Comparison of ENCODE assay signal across 8 mouse cellular contexts in the genomic region with DNA sequence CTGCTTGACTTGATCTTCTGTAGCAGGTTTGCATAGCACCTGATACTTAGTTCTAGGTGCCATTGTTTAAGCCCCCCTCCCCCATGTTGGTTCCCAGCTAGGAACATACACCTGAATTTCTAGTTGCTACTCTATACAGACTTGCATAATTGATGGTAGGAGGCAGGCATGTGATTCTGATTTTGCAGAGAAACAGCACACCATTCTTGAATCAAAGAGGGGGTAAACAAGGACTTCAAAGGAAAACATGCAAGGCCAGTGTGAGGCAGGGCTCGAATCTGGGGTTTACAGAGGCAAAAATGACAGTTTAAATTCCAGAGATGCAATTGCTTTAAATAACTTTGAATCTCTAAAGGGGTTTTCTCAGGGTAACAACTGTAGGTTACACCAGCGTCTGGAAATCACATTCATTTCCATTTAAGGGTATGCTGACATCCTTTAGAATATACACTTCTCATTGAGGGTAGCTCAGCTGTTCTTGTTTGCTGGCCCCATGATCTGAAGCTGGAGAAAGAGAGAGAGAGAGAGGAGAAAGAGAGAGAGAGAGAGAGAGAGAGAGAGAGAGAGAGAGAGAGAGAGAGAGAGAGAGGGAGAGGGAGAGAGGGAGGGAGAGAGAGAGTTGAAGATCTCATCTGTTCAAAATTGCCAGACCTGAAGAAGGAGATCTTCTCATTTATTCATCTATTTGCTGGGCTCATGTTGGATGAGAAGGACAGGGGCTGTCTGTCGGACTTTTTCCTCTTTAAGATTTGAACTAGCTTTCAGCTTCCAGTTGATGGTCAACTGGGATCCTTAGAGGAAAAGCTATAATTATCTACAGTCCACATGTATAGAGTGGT. TPM values are rescaled to one million over a fixed set of nuclear protein-coding genes. Genes with fewer than 3 reads are reported as not detected.
A peak's percentile ranks its signal among the peaks of the same experiment; 100 is the strongest.
DNase-seq lines count a peak whose midpoint lies in the region; ATAC-seq and TF ChIP-seq lines count a peak whose summit lies in the region.

No protein-coding gene starts in this region.

- H3K36me3 ChIP-seq in liver, adult 2 months (ENCODE audit: control insufficient read depth, insufficient read depth, low read length) = peaks cover 37% of the 10 kb centered on the region
- no peaks in the 10 kb centered on the region for H3K36me3 ChIP-seq in liver, embryonic 15.5 days (replicated peaks)

- peak overlapping the region; percentile 7 for H3K4me3 ChIP-seq in gastrocnemius, adult 2 months
- H3K4me3 ChIP-seq in liver, adult 2 months (ENCODE audit: insufficient read depth, low read depth, low read length) = no peak overlapping the region
- H3K4me3 ChIP-seq in liver, embryonic 15.5 days (replicated peaks) = no peak overlapping the region

- peak overlapping the region; percentile 95 for H3K27ac ChIP-seq in gastrocnemius, adult 2 months
- peak overlapping the region; percentile 91 for H3K27ac ChIP-seq in liver, adult 2 months (replicated peaks; ENCODE audit: insufficient read depth, low read depth, low read length)
- peak overlapping the region; percentile 70 for H3K27ac ChIP-seq in liver, embryonic 15.5 days (replicated peaks)

- H3K4me2 ChIP-seq in liver, embryonic 15.5 days = no peak overlapping the region

- DNase-seq in gastrocnemius, adult 2 months = no peak
- no peak for DNase-seq in gastrocnemius, postnatal 25 days
- DNase-seq in liver, adult 2 months (ENCODE audit: extremely low read depth, low read depth, low spot score) = no peak
- no peak for DNase-seq in liver
- DNase-seq in c-Kit-positive CD71-positive TER-119-positive erythroid progenitor cells, embryonic 14.5 days (ENCODE audit: low spot score) = no peak
- no peak for DNase-seq in gastrocnemius, adult 18-20 months (ENCODE audit: low spot score)

- H3K27me3 ChIP-seq in liver, adult 2 months (ENCODE audit: control insufficient read depth, insufficient read depth, low read length) = no peaks in the 10 kb centered on the region
- H3K27me3 ChIP-seq in liver, embryonic 15.5 days = no peaks in the 10 kb centered on the region

- peaks cover 53% of the 10 kb centered on the region for H3K4me1 ChIP-seq in liver, adult 2 months (ENCODE audit: control insufficient read depth, insufficient read depth, low read length)
- H3K4me1 ChIP-seq in liver, embryonic 15.5 days (replicated peaks) = peaks cover 48% of the 10 kb centered on the region

- TF ChIP-seq CTCF in gastrocnemius, adult 2 months (IDR thresholded peaks at IDR 0.05) = no peak
- TF ChIP-seq CTCF in liver, adult 2 months (IDR thresholded peaks at IDR 0.05; ENCODE audit: low read depth, low read length) = no peak

- 46% methylated on average over 3 of the region's 3 CpGs for WGBS in liver, adult 2 months
- WGBS in liver, embryonic 15.5 days (ENCODE audit: insufficient replicate concordance) = 24% methylated on average over 3 of the region's 3 CpGs

- H3K79me2 ChIP-seq in liver, adult 2 months (ENCODE audit: control insufficient read depth, insufficient read depth, low read length) = peaks cover 2% of the 10 kb centered on the region

- no peaks in the 10 kb centered on the region for H3K9me3 ChIP-seq in liver, embryonic 15.5 days (replicated peaks)

- peak overlapping the region; percentile 70 for H3K9ac ChIP-seq in liver, adult 2 months (ENCODE audit: low read depth, low read length)
- no peak overlapping the region for H3K9ac ChIP-seq in liver, embryonic 15.5 days

- intact Hi-C loops in gastrocnemius, adult 2 months (cut with DNase I) = no loop called here

- TF ChIP-seq POLR2A in liver, adult 2 months (IDR thresholded peaks at IDR 0.05; ENCODE audit: extremely low read depth, insufficient read depth, low read length) = no peak

- peak; percentile 22 for ATAC-seq in activated CD4-positive, CD25-positive, alpha-beta regulatory T cell, adult 4 months
- ATAC-seq in liver, embryonic 15.5 days (ENCODE audit: insufficient read depth) = no peak

RNA-seq across cellular contexts. Expression of a gene that starts 46.1 kb away (rescaled TPM):
- not detected for total RNA-seq in gastrocnemius, adult 2 months (2021)
- total RNA-seq in gastrocnemius, postnatal 25 days (2021) = under 1 TPM in 1 of 2 experiments, not detected in 1; 0.19 TPM
- 0.74 and 1.1 TPM in 2 replicates for total RNA-seq in liver, adult 2 months (2014; rRNA removed)
- polyA plus RNA-seq in liver, adult 2 months (2012; rRNA removed) = 0.15 TPM in 1 of 2 replicates, not detected in the other
- polyA plus RNA-seq in activated CD4-positive, CD25-positive, alpha-beta regulatory T cell, adult 4 months (2017; shearing (Covaris generic)) = 100 to 1,000 TPM; 233 to 245 TPM
- polyA plus RNA-seq in liver, embryonic 15.5 days (2015; fragmentation: Nextera tagmentation; extraction: Ambion mirVana) = 0.93 and 1.2 TPM in 2 replicates
- total RNA-seq in gastrocnemius, adult 18-20 months (2021) = under 1 TPM in 1 of 2 experiments, not detected in 1; 0.12 TPM

RNA-seq across cellular contexts. Expression of a gene that starts 48.7 kb away (rescaled TPM):
- 100 to 1,000 TPM in 1 of 2 experiments, 10 to 100 TPM in 1; 73.7 to 109 TPM for total RNA-seq in gastrocnemius, adult 2 months (2021)
- 10 to 100 TPM; 61.8 to 71.7 TPM for total RNA-seq in gastrocnemius, postnatal 25 days (2021)
- 521 and 532 TPM in 2 replicates for total RNA-seq in liver, adult 2 months (2014; rRNA removed)
- polyA plus RNA-seq in liver, adult 2 months (2012; rRNA removed) = 124 and 141 TPM in 2 replicates
- polyA plus RNA-seq in activated CD4-positive, CD25-positive, alpha-beta regulatory T cell, adult 4 months (2017; shearing (Covaris generic)) = 10 to 100 TPM; 22.9 to 25.2 TPM
- 0.58 and 0.59 TPM in 2 replicates for polyA plus RNA-seq in liver, embryonic 15.5 days (2015; fragmentation: Nextera tagmentation; extraction: Ambion mirVana)
- total RNA-seq in gastrocnemius, adult 18-20 months (2021) = 10 to 100 TPM; 54.9 to 94.0 TPM
